Mouse (Mus musculus) heart, embryonic 12.5 days (tissue): ENCODE results near the gene Atad1. TPM values are rescaled to one million over a fixed set of nuclear protein-coding genes. Genes with fewer than 3 reads are reported as not detected.

Experiments used
- ATAC-seq: fragments of 200-750 bp; cut with Nextera tagmentation; 2 replicates; pipeline ENCODE4 v1.8.0; 2017; ENCODE audit warnings: moderate TSS enrichment, moderate library complexity; ENCODE audit not compliant: insufficient number of reproducible peaks, low FRiP score
- H3K27ac ChIP-seq: fragments of 300-500 bp; sonication (generic); 2 replicates; pipeline ENCODE4 v1.5.1; 2016; ENCODE audit warnings: mild to moderate bottlenecking, moderate library complexity; ENCODE audit not compliant: poor library complexity, severe bottlenecking
- H3K27me3 ChIP-seq: fragments of 300-500 bp; sonication (generic); replicated peaks from 2 replicates; pipeline ENCODE4 v1.6.1; 2016; ENCODE audit warnings: mild to moderate bottlenecking, moderate library complexity
- H3K36me3 ChIP-seq: fragments of 300-500 bp; sonication (generic); 2 replicates; pipeline ENCODE4 v1.6.1; 2016; ENCODE audit warnings: mild to moderate bottlenecking, moderate library complexity
- H3K4me1 ChIP-seq: fragments of 300-500 bp; sonication (generic); replicated peaks from 2 replicates; pipeline ENCODE4 v1.6.1; 2016; ENCODE audit warnings: mild to moderate bottlenecking
- H3K4me2 ChIP-seq: fragments of 300-500 bp; sonication (generic); 2 replicates; pipeline ENCODE4 v1.6.1; 2016; ENCODE audit warnings: mild to moderate bottlenecking, moderate library complexity
- H3K4me3 ChIP-seq: fragments of 300-500 bp; sonication (generic); 2 replicates; pipeline ENCODE4 v1.5.1; 2016; ENCODE audit warnings: mild to moderate bottlenecking
- H3K9ac ChIP-seq: fragments of 300-500 bp; sonication (generic); 2 replicates; pipeline ENCODE4 v1.6.1; 2016; ENCODE audit warnings: mild to moderate bottlenecking, moderate library complexity
- H3K9me3 ChIP-seq: fragments of 300-500 bp; sonication (generic); replicated peaks from 2 replicates; pipeline ENCODE4 v1.6.1; 2016; ENCODE audit warnings: mild to moderate bottlenecking, moderate library complexity
- WGBS: fragments of 180-500 bp; shearing (Covaris S2); methylation state at CpG from one replicate; pipeline ENCODE4 v1.1.7; 2016; 5-methylcytosine and 5-hydroxymethylcytosine counted together
- polyA plus RNA-seq: library from polyadenylated mRNA; unstranded; fragments of >200 nt; fragmentation: Nextera tagmentation; extraction: Ambion mirVana; gene quantifications from 2 replicates; pipeline ENCODE4 v1.2.1, GENCODE M21; 2016

Atad1 gene
- polyA plus RNA-seq, 1 experiment from 2014 or later: 63.1 TPM

- no peak overlapping the region for H3K4me3 ChIP-seq
- no peaks in the 10 kb centered on the region for H3K27me3 ChIP-seq
- no peak overlapping the region for H3K4me2 ChIP-seq
- H3K4me1 ChIP-seq: peaks cover 15% of the 10 kb centered on the region
- no peak for ATAC-seq
- 83% methylated on average over 8 of the region's 8 CpGs for WGBS
- H3K9ac ChIP-seq: no peak overlapping the region
- H3K36me3 ChIP-seq: peaks cover 20% of the 10 kb centered on the region
- 0 out of 2 replicates have a peak, but pooled peaks cover 3% of the 10 kb centered on the region for H3K9me3 ChIP-seq
- H3K27ac ChIP-seq: no peak overlapping the region
Measured at GRCm38 (mm10) chr19:32641995-32642394, 97.6 kb downstream of the Atad1 start.

GRCm38 (mm10) chr19:32641535-32641934 is 98.1 kb downstream of the Atad1 start:
- H3K27ac ChIP-seq: no peak overlapping the region
- no peaks in the 10 kb centered on the region for H3K27me3 ChIP-seq
- no peak overlapping the region for H3K4me3 ChIP-seq
- WGBS: 82% methylated on average over 7 of the region's 7 CpGs
- H3K9ac ChIP-seq: no peak overlapping the region
- H3K4me2 ChIP-seq: no peak overlapping the region
- H3K4me1 ChIP-seq: peaks cover 19% of the 10 kb centered on the region
- 0 out of 2 replicates have a peak, but pooled peaks cover 3% of the 10 kb centered on the region for H3K9me3 ChIP-seq
- H3K36me3 ChIP-seq: peaks cover 20% of the 10 kb centered on the region
- ATAC-seq: no peak

- H3K27me3 ChIP-seq: no peaks in the 10 kb centered on the region
- no peak overlapping the region; the same call in 1 of the 2 replicates for H3K9ac ChIP-seq
- H3K4me1 ChIP-seq: peaks cover 19% of the 10 kb centered on the region
- WGBS: 21% methylated on average over 13 of the region's 13 CpGs
- H3K4me3 ChIP-seq: no peak overlapping the region
- H3K27ac ChIP-seq: no peak overlapping the region
- no peaks in the 10 kb centered on the region for H3K9me3 ChIP-seq
- H3K36me3 ChIP-seq: peaks cover 14% of the 10 kb centered on the region
- H3K4me2 ChIP-seq: peak overlapping the region; percentile 55
- ATAC-seq: no peak
Measured at GRCm38 (mm10) chr19:32638276-32638903, 101.2 kb downstream of the Atad1 start.

- Histone ChIP-seq H3K36me3 (peaks cover 7% of the 10 kb centered on the region; the same call in 1 of the 2 replicates), H3K4me1 (peaks cover 19% of the 10 kb centered on the region), H3K9ac (no peak overlapping the region; the same call in 1 of the 2 replicates), H3K27me3 (no peaks in the 10 kb centered on the region), H3K9me3 (no peaks in the 10 kb centered on the region), H3K4me2 (peak overlapping the region; percentile 55), H3K27ac (no peak overlapping the region), H3K4me3 (peak overlapping the region; percentile 10)
- 38% methylated on average over 16 of the region's 16 CpGs for WGBS
- no peak for ATAC-seq
Measured at GRCm38 (mm10) chr19:32637357-32638275, 102.0 kb downstream of the Atad1 start.

- H3K4me3 ChIP-seq: no peak overlapping the region
- H3K4me1 ChIP-seq: peaks cover 19% of the 10 kb centered on the region
- peaks cover 5% of the 10 kb centered on the region; the same call in 1 of the 2 replicates for H3K36me3 ChIP-seq
- no peak for ATAC-seq
- H3K4me2 ChIP-seq: no peak overlapping the region
- H3K27me3 ChIP-seq: no peaks in the 10 kb centered on the region
- no peak overlapping the region for H3K27ac ChIP-seq
- H3K9me3 ChIP-seq: no peaks in the 10 kb centered on the region
- 75% methylated on average over 8 of the region's 8 CpGs for WGBS
- H3K9ac ChIP-seq: no peak overlapping the region
Measured at GRCm38 (mm10) chr19:32634916-32635315, 104.7 kb downstream of the Atad1 start.

GRCm38 (mm10) chr19:32628572-32629132 is 110.9 kb downstream of the Atad1 start:
- no peaks in the 10 kb centered on the region for H3K9me3 ChIP-seq
- no peak overlapping the region for H3K4me2 ChIP-seq
- no peak for ATAC-seq
- H3K27me3 ChIP-seq: no peaks in the 10 kb centered on the region
- H3K4me3 ChIP-seq: no peak overlapping the region
- no peak overlapping the region for H3K9ac ChIP-seq
- no peak overlapping the region for H3K27ac ChIP-seq
- no peaks in the 10 kb centered on the region for H3K36me3 ChIP-seq
- WGBS: 80% methylated on average over 7 of the region's 7 CpGs
- peaks cover 6% of the 10 kb centered on the region; the same call in 1 of the 2 replicates for H3K4me1 ChIP-seq

- Histone ChIP-seq H3K4me2 (no peak overlapping the region), H3K27ac (no peak overlapping the region), H3K9ac (no peak overlapping the region), H3K27me3 (no peaks in the 10 kb centered on the region), H3K4me1 (peaks cover 9% of the 10 kb centered on the region; the same call in 1 of the 2 replicates), H3K36me3 (no peaks in the 10 kb centered on the region), H3K4me3 (no peak overlapping the region), H3K9me3 (no peaks in the 10 kb centered on the region)
- ATAC-seq: no peak
- 74% methylated on average over 4 of the region's 4 CpGs for WGBS
Measured at GRCm38 (mm10) chr19:32627631-32628030, 112.0 kb downstream of the Atad1 start.

GRCm38 (mm10) chr19:32626768-32627331 is 112.7 kb downstream of the Atad1 start:
- H3K4me3 ChIP-seq: no peak overlapping the region
- no peaks in the 10 kb centered on the region for H3K36me3 ChIP-seq
- H3K27me3 ChIP-seq: no peaks in the 10 kb centered on the region
- ATAC-seq: no peak
- peaks cover 10% of the 10 kb centered on the region; the same call in 1 of the 2 replicates for H3K4me1 ChIP-seq
- H3K27ac ChIP-seq: no peak overlapping the region
- H3K4me2 ChIP-seq: no peak overlapping the region
- no peak overlapping the region for H3K9ac ChIP-seq
- 60% methylated on average over 13 of the region's 13 CpGs for WGBS
- no peaks in the 10 kb centered on the region for H3K9me3 ChIP-seq

- no peak overlapping the region for H3K4me2 ChIP-seq
- H3K27ac ChIP-seq: no peak overlapping the region
- no peak overlapping the region for H3K4me3 ChIP-seq
- no peak for ATAC-seq
- peaks cover 10% of the 10 kb centered on the region; the same call in 1 of the 2 replicates for H3K4me1 ChIP-seq
- no peak overlapping the region for H3K9ac ChIP-seq
- no peaks in the 10 kb centered on the region for H3K27me3 ChIP-seq
- H3K9me3 ChIP-seq: no peaks in the 10 kb centered on the region
- H3K36me3 ChIP-seq: no peaks in the 10 kb centered on the region
- 65% methylated on average over 3 of the region's 3 CpGs for WGBS
Measured at GRCm38 (mm10) chr19:32622142-32622541, 117.4 kb downstream of the Atad1 start.
